Mouse (Mus musculus) forebrain, embryonic 11.5 days (tissue): ENCODE measurements around the gene Zswim3. TPM values are rescaled to one million over a fixed set of nuclear protein-coding genes. Genes with fewer than 3 reads are reported as not detected.
A peak's percentile ranks its signal among the peaks of the same experiment; 100 is the strongest.

Experiments used
- ATAC-seq: fragments of 200-750 bp; cut with Nextera tagmentation; replicated peaks from 2 replicates; pipeline ENCODE4 v1.8.0; 2017; ENCODE audit warnings: moderate TSS enrichment; ENCODE audit not compliant: low FRiP score
- DNase-seq: peaks from one replicate; pipeline ENCODE4 v3.0.0-alpha.2; 2017; ENCODE audit warnings: low spot score
- H3K27ac ChIP-seq: fragments of 300-500 bp; sonication (generic); 2 replicates; pipeline ENCODE4 v1.5.1; 2014; ENCODE audit warnings: low read depth, low read length
- H3K27me3 ChIP-seq: fragments of 300-500 bp; sonication (generic); 2 replicates; pipeline ENCODE4 v1.6.1; 2014; ENCODE audit warnings: mild to moderate bottlenecking, low read length, mixed read lengths; ENCODE audit not compliant: control insufficient read depth, insufficient read depth
- H3K36me3 ChIP-seq: fragments of 300-500 bp; sonication (generic); 2 replicates; pipeline ENCODE4 v1.6.1; 2014; ENCODE audit warnings: mild to moderate bottlenecking, low read length, moderate library complexity, mixed read lengths; ENCODE audit not compliant: control insufficient read depth, insufficient read depth
- H3K4me1 ChIP-seq: fragments of 300-500 bp; sonication (generic); replicated peaks from 2 replicates; pipeline ENCODE4 v1.6.1; 2014; ENCODE audit warnings: low read length, mixed read lengths; ENCODE audit not compliant: control insufficient read depth, insufficient read depth
- H3K4me2 ChIP-seq: fragments of 300-500 bp; sonication (generic); 2 replicates; pipeline ENCODE4 v1.6.1; 2014; ENCODE audit warnings: low read depth, mild to moderate bottlenecking, low read length, moderate library complexity, mixed read lengths; ENCODE audit not compliant: severe bottlenecking
- H3K4me3 ChIP-seq: fragments of 300-500 bp; sonication (generic); 2 replicates; pipeline ENCODE4 v1.5.1; 2014; ENCODE audit warnings: low read depth, low read length
- H3K9ac ChIP-seq: fragments of 300-500 bp; sonication (generic); 2 replicates; pipeline ENCODE4 v1.6.1; 2014; ENCODE audit warnings: low read length
- H3K9me3 ChIP-seq: fragments of 300-500 bp; sonication (generic); 2 replicates; pipeline ENCODE4 v1.6.1; 2016; ENCODE audit warnings: low read length, mixed read lengths; ENCODE audit not compliant: control insufficient read depth
- WGBS: fragments of 180-500 bp; shearing (Covaris S2); extraction: QIAGEN DNeasy Blood & Tissue Kit; methylation state at CpG from one replicate; pipeline ENCODE4 v1.1.7; 2014; 5-methylcytosine and 5-hydroxymethylcytosine counted together
- polyA plus RNA-seq: library from polyadenylated mRNA; unstranded; fragments of >200 nt; fragmentation: Nextera tagmentation; extraction: Ambion mirVana; gene quantifications from 2 replicates; pipeline ENCODE4 v1.2.1, GENCODE M21; 2014

Gene Zswim3
- polyA plus RNA-seq, 1 experiment from 2014 or later: 10.2 TPM

DNA sequence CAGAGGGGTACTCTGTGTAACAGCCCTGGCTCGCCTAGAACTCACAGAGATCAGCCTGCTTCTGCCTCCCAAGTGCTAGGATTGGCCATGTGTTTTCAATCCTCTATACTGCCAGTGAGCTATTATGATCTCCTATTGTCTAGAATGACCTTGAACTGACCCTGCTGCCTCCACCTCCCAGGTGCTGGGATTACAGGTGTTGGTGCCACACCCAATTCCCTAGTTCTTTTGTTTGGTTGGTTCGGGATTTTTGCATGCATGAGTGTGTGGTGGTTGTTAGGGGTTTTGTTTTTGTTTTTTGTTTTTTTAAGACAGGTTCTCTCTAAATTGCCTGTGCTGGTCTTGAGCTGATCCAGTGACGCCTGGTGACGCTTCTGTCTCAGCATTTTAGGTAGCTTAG lies 19.1 kb downstream of the Zswim3 start:
- H3K4me3 ChIP-seq: no peak overlapping the region
- WGBS: 92% methylated on average over 4 of the region's 4 CpGs

DNA sequence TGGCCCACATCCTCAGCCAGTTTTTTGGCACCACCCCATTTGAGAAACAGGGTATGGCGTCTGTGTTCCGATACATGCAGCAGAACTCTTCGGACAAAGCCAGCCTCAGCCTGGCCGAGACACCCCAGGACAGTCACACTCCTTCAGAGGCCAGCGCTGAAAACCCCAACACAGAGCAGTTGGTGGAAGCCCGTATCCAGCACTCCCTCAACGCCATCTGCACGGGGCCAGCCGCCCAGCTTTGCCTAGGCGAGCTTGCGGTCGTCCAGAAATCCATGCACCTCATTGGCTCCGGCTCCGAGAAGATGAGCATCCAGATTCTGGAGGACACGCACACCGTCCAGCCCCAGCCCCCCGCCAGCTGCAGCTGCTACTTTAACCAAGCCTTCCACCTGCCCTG lies 20.6 kb downstream of the Zswim3 start:
- no peak for ATAC-seq
- H3K9ac ChIP-seq: no peak overlapping the region

More for the DNA sequence above, 19.1 kb downstream of the Zswim3 start:
- Histone ChIP-seq H3K4me1 (peaks cover 6% of the 10 kb centered on the region; the same call in 1 of the 2 replicates), H3K4me2 (no peak overlapping the region), H3K9ac (no peak overlapping the region), H3K9me3 (no peaks in the 10 kb centered on the region), H3K27ac (no peak overlapping the region), H3K36me3 (peaks cover 3% of the 10 kb centered on the region; the same call in 1 of the 2 replicates), H3K27me3 (no peaks in the 10 kb centered on the region)
- ATAC-seq: no peak
- DNase-seq: no peak

DNA sequence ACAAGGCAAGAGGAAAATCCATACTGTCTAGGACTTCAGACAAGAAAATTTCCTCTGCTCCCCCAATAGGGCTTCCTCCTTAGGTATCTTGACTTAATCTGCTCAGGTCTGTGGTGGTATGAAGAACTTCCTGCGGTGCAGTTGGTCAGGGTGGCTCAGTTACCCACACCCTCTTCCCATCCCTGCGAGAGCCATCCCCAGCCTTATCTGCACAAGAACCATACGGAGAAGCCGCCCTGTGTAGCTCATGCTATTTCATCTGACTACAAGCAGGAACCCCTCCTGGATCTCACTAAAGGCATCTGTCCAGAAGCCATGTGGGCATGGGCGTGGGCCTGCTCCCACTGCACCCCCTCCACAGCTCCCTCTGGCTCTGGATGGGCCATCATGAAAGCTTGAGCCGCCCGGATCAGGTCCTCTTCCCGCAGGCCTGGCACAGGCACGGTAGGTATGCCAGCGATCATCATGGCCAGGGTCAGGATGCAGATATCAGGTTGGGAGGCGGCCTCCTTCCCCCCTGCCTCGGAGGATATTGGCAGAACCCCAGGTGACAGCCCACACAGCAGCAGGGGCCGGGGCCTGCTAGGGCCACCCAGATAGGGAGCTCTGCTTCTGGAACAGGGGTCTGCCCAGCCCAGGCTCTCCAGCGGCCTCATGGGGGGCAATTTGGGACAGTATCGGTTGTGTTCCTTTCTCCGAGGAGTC lies 22.4 kb downstream of the Zswim3 start:
- Histone ChIP-seq H3K9ac (no peak overlapping the region), H3K27me3 (no peaks in the 10 kb centered on the region)
- WGBS: 89% methylated on average over 16 of the region's 16 CpGs

More for the DNA sequence above, 20.6 kb downstream of the Zswim3 start:
- H3K36me3 ChIP-seq: peaks cover 3% of the 10 kb centered on the region; the same call in 1 of the 2 replicates
- H3K27ac ChIP-seq: no peak overlapping the region
- H3K4me1 ChIP-seq: peaks cover 6% of the 10 kb centered on the region; the same call in 1 of the 2 replicates
- no peak overlapping the region for H3K4me3 ChIP-seq
- DNase-seq: no peak
- H3K27me3 ChIP-seq: no peaks in the 10 kb centered on the region
- no peak overlapping the region for H3K4me2 ChIP-seq
- 97% methylated on average over 17 of the region's 17 CpGs for WGBS
- no peaks in the 10 kb centered on the region for H3K9me3 ChIP-seq

DNA sequence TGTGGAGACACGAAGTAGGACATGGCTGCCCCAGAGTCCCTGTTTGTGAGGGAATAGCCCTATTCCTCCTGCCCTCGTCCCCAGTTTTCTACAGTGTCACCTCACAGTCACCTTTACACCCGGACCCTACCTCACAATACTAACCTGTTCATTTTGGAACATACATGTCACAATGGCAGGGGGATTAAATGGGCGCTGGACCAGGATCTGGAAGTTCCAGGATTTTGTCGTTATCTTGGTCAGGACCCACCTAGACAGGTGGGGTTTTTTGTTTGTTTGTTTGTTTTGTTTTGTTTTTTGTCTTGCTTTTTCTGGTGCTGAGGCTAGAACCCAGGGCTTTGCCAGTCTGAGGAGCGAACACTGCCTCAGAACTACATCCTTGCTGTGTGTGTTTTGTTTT lies 23.5 kb downstream of the Zswim3 start, which contains the start of gene Spata25:
Gene Spata25, minus strand, starts transcription at position 101 of the 400 bp plus-strand sequence.
- 92% methylated on average over 6 of the region's 6 CpGs for WGBS
- H3K9me3 ChIP-seq: no peaks in the 10 kb centered on the region
- peaks cover 3% of the 10 kb centered on the region; the same call in 1 of the 2 replicates for H3K36me3 ChIP-seq
- DNase-seq (no peak), ATAC-seq (no peak)
- H3K4me1 ChIP-seq: peaks cover 2% of the 10 kb centered on the region; the same call in 1 of the 2 replicates
- H3K27ac ChIP-seq: no peak within 1 kb of the TSS
- H3K4me2 ChIP-seq: no peak within 1 kb of the TSS
- no peaks in the 10 kb centered on the region for H3K27me3 ChIP-seq
- H3K9ac ChIP-seq: no peak within 1 kb of the TSS
- no peak within 1 kb of the TSS for H3K4me3 ChIP-seq

More for the DNA sequence above, 22.4 kb downstream of the Zswim3 start:
- ATAC-seq (no peak), DNase-seq (no peak)
- H3K4me3 ChIP-seq: no peak overlapping the region
- H3K4me1 ChIP-seq: peaks cover 4% of the 10 kb centered on the region; the same call in 1 of the 2 replicates
- no peaks in the 10 kb centered on the region for H3K9me3 ChIP-seq
- no peak overlapping the region for H3K27ac ChIP-seq
- peaks cover 3% of the 10 kb centered on the region; the same call in 1 of the 2 replicates for H3K36me3 ChIP-seq
- no peak overlapping the region for H3K4me2 ChIP-seq

DNA sequence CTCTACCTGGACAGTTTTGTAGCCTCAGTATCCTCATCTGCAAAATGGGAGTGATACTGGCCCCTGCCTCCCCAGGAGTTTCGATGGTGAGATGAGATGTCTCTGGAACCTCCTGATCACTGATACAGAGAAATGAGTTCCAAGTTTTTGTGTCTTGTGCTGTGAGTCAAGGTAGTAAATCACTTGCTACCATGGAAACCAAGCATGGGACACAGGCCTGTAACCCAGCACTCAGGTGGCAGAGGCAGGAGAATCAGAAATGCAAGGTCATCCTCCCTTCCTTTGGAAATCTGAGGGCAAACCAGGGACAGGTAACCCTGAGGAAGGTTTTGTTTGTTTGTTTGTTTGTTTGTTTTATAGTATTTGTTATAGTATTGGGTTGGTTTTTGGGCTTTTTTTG lies 24.2 kb downstream of the Zswim3 start:
- no peak overlapping the region for H3K4me3 ChIP-seq
- WGBS: 93% methylated on average over 1 of the region's 1 CpGs
- H3K4me1 ChIP-seq: no peaks in the 10 kb centered on the region; the same call in 1 of the 2 replicates
- H3K4me2 ChIP-seq: no peak overlapping the region
- peaks cover 3% of the 10 kb centered on the region; the same call in 1 of the 2 replicates for H3K36me3 ChIP-seq
- no peak overlapping the region for H3K9ac ChIP-seq
- ATAC-seq (no peak), DNase-seq (no peak)
- no peak overlapping the region for H3K27ac ChIP-seq
- no peaks in the 10 kb centered on the region for H3K27me3 ChIP-seq
- no peaks in the 10 kb centered on the region for H3K9me3 ChIP-seq

DNA sequence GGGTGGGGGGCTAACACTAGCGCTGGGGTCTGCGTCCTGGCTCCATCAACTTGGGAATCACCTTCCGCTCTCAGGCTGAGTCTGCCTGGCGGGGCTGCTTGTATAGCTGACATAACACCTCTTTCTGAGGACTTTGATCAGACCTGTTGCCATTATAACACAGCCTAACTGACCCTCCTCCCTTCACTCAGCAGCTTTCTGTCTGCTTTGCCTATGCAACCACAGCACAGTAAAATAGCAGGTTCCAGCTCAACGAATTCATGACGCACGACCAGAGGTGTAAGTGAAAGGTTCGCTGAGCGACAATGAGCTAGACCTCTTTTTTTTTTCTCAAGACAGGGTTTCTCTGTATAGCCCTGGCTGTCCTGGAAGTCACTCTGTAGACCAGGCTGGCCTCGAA lies 26.1 kb downstream of the Zswim3 start:
- Histone ChIP-seq H3K27ac (no peak overlapping the region), H3K9me3 (no peaks in the 10 kb centered on the region), H3K4me3 (no peak overlapping the region), H3K9ac (no peak overlapping the region), H3K36me3 (peaks cover under 1% of the 10 kb centered on the region; the same call in 1 of the 2 replicates), H3K27me3 (no peaks in the 10 kb centered on the region), H3K4me2 (no peak overlapping the region), H3K4me1 (peaks cover 6% of the 10 kb centered on the region; the same call in 1 of the 2 replicates)
- ATAC-seq (no peak), DNase-seq (no peak)
- 85% methylated on average over 10 of the region's 10 CpGs for WGBS

DNA sequence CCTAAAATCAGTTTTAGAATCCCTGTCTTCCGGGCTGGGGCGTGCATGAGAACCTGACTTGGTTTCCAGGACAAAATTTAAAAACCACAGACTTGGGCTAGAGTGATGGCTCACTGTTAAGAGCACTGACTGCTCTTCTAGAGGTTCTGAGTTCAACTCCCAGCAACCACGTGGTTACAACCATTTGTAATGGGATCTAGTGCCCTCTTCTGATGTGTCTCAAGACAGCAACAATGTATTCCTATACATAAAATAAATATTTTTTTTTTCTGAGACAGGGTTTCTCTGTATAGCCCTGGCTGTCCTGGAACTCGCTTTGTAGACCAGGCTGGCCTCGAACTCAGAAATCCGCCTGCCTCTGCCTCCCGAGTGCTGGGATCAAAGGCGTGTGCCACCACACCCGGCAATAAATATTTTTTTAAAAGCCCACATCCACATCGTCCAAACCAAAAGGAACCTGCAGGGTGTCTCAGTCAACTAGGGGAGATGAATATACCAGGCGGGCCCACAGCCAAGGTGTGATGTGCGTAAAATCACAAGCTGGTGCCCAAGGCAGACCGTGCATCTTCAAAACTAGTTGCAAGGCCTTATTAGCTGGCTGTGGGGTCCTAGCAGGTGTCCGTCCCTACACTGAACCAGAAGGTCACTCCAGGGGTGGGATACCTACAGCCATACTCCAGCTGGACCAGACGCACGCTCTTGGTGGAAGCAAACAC lies 27.3 kb downstream of the Zswim3 start:
- Histone ChIP-seq H3K4me3 (peak overlapping the region; percentile 66), H3K4me2 (peak overlapping the region; percentile 100), H3K4me1 (peaks cover 6% of the 10 kb centered on the region; the same call in 1 of the 2 replicates), H3K27ac (no peak overlapping the region), H3K9ac (peak overlapping the region; percentile 74), H3K36me3 (no peaks in the 10 kb centered on the region; the same call in 1 of the 2 replicates), H3K27me3 (no peaks in the 10 kb centered on the region), H3K9me3 (no peaks in the 10 kb centered on the region)
- WGBS: 65% methylated on average over 16 of the region's 16 CpGs
- DNase-seq: no peak
- ATAC-seq: no peak

DNA sequence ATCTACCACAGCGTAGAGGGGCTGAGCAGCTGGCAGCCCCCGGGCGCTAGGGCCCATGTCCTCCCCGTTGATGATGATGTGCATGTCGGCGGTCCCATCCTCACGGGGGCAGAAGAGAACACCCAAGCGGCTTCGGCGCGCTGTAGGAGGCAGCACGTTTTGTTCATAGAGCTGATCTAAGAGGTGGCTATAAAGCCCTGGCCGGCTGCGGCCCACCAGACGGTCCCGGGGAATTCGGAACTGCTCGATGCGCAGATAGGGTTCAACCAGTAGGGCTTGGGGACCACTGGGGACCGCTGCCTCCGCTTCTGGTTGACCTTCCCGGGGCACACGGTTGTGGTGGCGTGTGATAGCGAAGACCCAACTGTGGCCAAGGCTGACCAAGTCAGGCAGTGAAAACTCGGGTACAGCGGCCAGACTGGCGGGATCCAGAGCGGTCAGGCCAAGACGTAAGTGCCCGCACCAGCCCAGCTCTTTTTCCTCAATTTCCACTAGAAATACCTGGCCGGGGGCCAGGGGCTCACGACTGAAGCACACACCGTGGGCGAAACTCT lies 27.9 kb downstream of the Zswim3 start, which contains the start of gene Ctsa:
Gene Ctsa, plus strand, starts transcription at position 126 of the 554 bp plus-strand sequence.
- ATAC-seq: peak; percentile 66
- Histone ChIP-seq H3K9me3 (no peaks in the 10 kb centered on the region), H3K4me1 (peaks cover 6% of the 10 kb centered on the region; the same call in 1 of the 2 replicates), H3K27ac (0 out of 2 replicates have a peak within 1 kb of the TSS, but pooled peaks have one; percentile 15), H3K36me3 (no peaks in the 10 kb centered on the region; the same call in 1 of the 2 replicates), H3K4me3 (peak within 1 kb of the TSS; percentile 66), H3K27me3 (no peaks in the 10 kb centered on the region), H3K9ac (peak within 1 kb of the TSS; percentile 74), H3K4me2 (peak within 1 kb of the TSS; percentile 100)
- under 1% methylated on average over 35 of the region's 35 CpGs for WGBS
- DNase-seq: peak; percentile 82
